10 mouse cellular contexts compared by ENCODE assay signal in genomic region chr11:117113377-117113776, GRCm38 (mm10). TPM values are rescaled to one million over a fixed set of nuclear protein-coding genes. Genes with fewer than 3 reads are reported as not detected.
DNase-seq lines count a peak whose midpoint lies in the region; ATAC-seq and TF ChIP-seq lines count a peak whose summit lies in the region.
"Had no signal": no experiment of that assay in that cellular context is flagged by ENCODE, and none has a peak within 500 bp of the region (broad histone marks: within the 10 kb centered on the region; RNA-seq: fewer than 3 reads in every experiment).

No protein-coding gene starts in this region.

- H3K4me1 ChIP-seq in heart, embryonic 11.5 days (ENCODE audit: control insufficient read depth, insufficient read depth, low read length): peaks cover 31% of the 10 kb centered on the region
- peaks cover 53% of the 10 kb centered on the region for H3K4me1 ChIP-seq in heart, embryonic 12.5 days (replicated peaks)
- peaks cover 30 to 54% of the 10 kb centered on the region in 2 experiments for H3K4me1 ChIP-seq in MEL (ENCODE audit: control insufficient read depth in 1 of 2, insufficient read depth in 2 of 2, low read length in 2 of 2)

- no peak overlapping the region; the same call in 1 of the 2 replicates for H3K4me2 ChIP-seq in heart, embryonic 11.5 days
- no peak overlapping the region for H3K4me2 ChIP-seq in heart, embryonic 12.5 days

- no peak for TF ChIP-seq EP300 in MEL (IDR thresholded peaks at IDR 0.05; ENCODE audit: low read depth in 1 of 2, low read length in 2 of 2)

- TF ChIP-seq POLR2A in MEL (IDR thresholded peaks at IDR 0.05; ENCODE audit: control insufficient read depth in 1 of 2, insufficient read depth in 1 of 2, low read depth in 1 of 2, low read length in 2 of 2, poor library complexity in 1 of 2): peak in 1 of 2 experiments; percentile 6; a peak in 1 of 4 replicates

- TF ChIP-seq CTCF in MEL (IDR thresholded peaks at IDR 0.05 in 2 of 3, conservative IDR thresholded peaks at IDR 0.05 in 1 of 3; ENCODE audit: control insufficient read depth in 1 of 3, insufficient read depth in 1 of 3, low read depth in 2 of 3, low read length in 3 of 3, poor library complexity in 1 of 3, severe bottlenecking in 1 of 3): peak; percentile 81 to 84 (median 84)

- peaks cover 18% of the 10 kb centered on the region for H3K79me2 ChIP-seq in MEL (ENCODE audit: control insufficient read depth, insufficient read depth, low read length, poor library complexity)

- WGBS in heart, embryonic 11.5 days (ENCODE audit: insufficient replicate concordance): 82% methylated on average over 5 of the region's 5 CpGs
- WGBS in heart, embryonic 12.5 days: 89% methylated on average over 5 of the region's 5 CpGs

- DNase-seq in 416B (ENCODE audit: low read depth) (peak; percentile 23), MEL (ENCODE audit: low read depth, low spot score) (peak; percentile 89), liver (peak; percentile 54)
- DNase-seq in gastrocnemius, postnatal 4 days (ENCODE audit: low spot score in 2 of 2): no peak
- DNase-seq in cerebellum, postnatal 4 days (ENCODE audit: low spot score in 2 of 2): no peak
- DNase-seq: adrenal gland, adult 8-10 months; lung, postnatal 4 days had no signal

- H3K9me3 ChIP-seq in heart, embryonic 11.5 days (replicated peaks; ENCODE audit: control insufficient read depth, low read length): peaks cover 3% of the 10 kb centered on the region; the same call in 1 of the 2 replicates
- H3K9me3 ChIP-seq in heart, embryonic 12.5 days (replicated peaks): 0 out of 2 replicates have a peak, but pooled peaks cover 3% of the 10 kb centered on the region
- H3K9me3 ChIP-seq in MEL (replicated peaks; ENCODE audit: insufficient read depth, low read length): no peaks in the 10 kb centered on the region

- TF ChIP-seq RAD21 in MEL (IDR thresholded peaks at IDR 0.05; ENCODE audit: low read depth, low read length): peak; percentile 41

- H3K27me3 ChIP-seq in heart, embryonic 11.5 days (ENCODE audit: control insufficient read depth, insufficient read depth, low read length): no peaks in the 10 kb centered on the region
- H3K27me3 ChIP-seq in heart, embryonic 12.5 days (replicated peaks): no peaks in the 10 kb centered on the region
- no peaks in the 10 kb centered on the region for H3K27me3 ChIP-seq in MEL (ENCODE audit: control insufficient read depth in 1 of 2, insufficient read depth in 2 of 2, low read length in 2 of 2)

- H3K4me3 ChIP-seq in heart, embryonic 11.5 days (ENCODE audit: low read depth, low read length): no peak overlapping the region
- H3K4me3 ChIP-seq in heart, embryonic 12.5 days: no peak overlapping the region
- H3K4me3 ChIP-seq in MEL (ENCODE audit: control insufficient read depth in 1 of 2, insufficient read depth in 1 of 2, low read depth in 2 of 2, low read length in 2 of 2): peak overlapping the region; percentile 51 to 58; a peak in 3 of 4 replicates

- peaks cover 3% of the 10 kb centered on the region; the same call in 1 of the 2 replicates for H3K36me3 ChIP-seq in heart, embryonic 11.5 days (ENCODE audit: control insufficient read depth, insufficient read depth, low read length)
- peaks cover 13% of the 10 kb centered on the region for H3K36me3 ChIP-seq in heart, embryonic 12.5 days
- peaks cover 0 to 57% of the 10 kb centered on the region in 2 experiments; a peak in 3 of 4 replicates for H3K36me3 ChIP-seq in MEL (ENCODE audit: control insufficient read depth in 1 of 2, insufficient read depth in 2 of 2, low read length in 2 of 2)

- ATAC-seq in heart, embryonic 11.5 days (replicated peaks; ENCODE audit: insufficient number of reproducible peaks, low FRiP score, low TSS enrichment): no peak
- ATAC-seq in heart, embryonic 12.5 days (ENCODE audit: insufficient number of reproducible peaks, low FRiP score): no peak
- no peak for ATAC-seq in erythroid progenitor cell, adult 5-6 weeks (replicated peaks; ENCODE audit: low FRiP score, poor library complexity, severe bottlenecking)

- no peak overlapping the region for H3K9ac ChIP-seq in heart, embryonic 11.5 days (ENCODE audit: low read depth, low read length)
- no peak overlapping the region for H3K9ac ChIP-seq in heart, embryonic 12.5 days
- H3K9ac ChIP-seq in MEL (ENCODE audit: control insufficient read depth, low read depth, low read length, poor library complexity, severe bottlenecking): peak overlapping the region; percentile 70

- peak overlapping the region; percentile 95; the same call in 1 of the 2 replicates for H3K27ac ChIP-seq in heart, embryonic 11.5 days (ENCODE audit: low read depth, low read length)
- no peak overlapping the region for H3K27ac ChIP-seq in heart, embryonic 12.5 days (ENCODE audit: poor library complexity, severe bottlenecking)
- peak overlapping the region; percentile 95 for H3K27ac ChIP-seq in MEL (ENCODE audit: control insufficient read depth, low read depth, low read length)

TF ChIP-seq in MEL, 35 proteins besides CTCF, POLR2A, EP300 and RAD21:
- TF ChIP-seq E2F4 (IDR thresholded peaks at IDR 0.05; ENCODE audit: borderline replicate concordance, low read depth, low read length) (no peak), MEF2A (IDR thresholded peaks at IDR 0.05; ENCODE audit: extremely low read depth, insufficient replicate concordance, low read depth, low read length, poor library complexity, severe bottlenecking) (no peak), MAX (IDR thresholded peaks at IDR 0.05; ENCODE audit: low read length) (no peak; the same call in 1 of the 2 replicates), KAT2A (conservative IDR thresholded peaks at IDR 0.05; ENCODE audit: low read depth, low read length) (no peak; the same call in 1 of the 2 replicates), MYB (IDR thresholded peaks at IDR 0.05; ENCODE audit: low read depth, low read length) (no peak), TCF12 (IDR thresholded peaks at IDR 0.05; ENCODE audit: low read depth, low read length) (no peak), CHD1 (IDR thresholded peaks at IDR 0.05; ENCODE audit: low read depth, low read length) (no peak; the same call in 1 of the 2 replicates), JUND (IDR thresholded peaks at IDR 0.05; ENCODE audit: low read depth, low read length) (no peak), MXI1 (IDR thresholded peaks at IDR 0.05; ENCODE audit: low read depth, low read length) (no peak; the same call in none of the 2 replicates), BHLHE40 (IDR thresholded peaks at IDR 0.05; ENCODE audit: borderline replicate concordance, low read depth, low read length) (no peak), NELFE (IDR thresholded peaks at IDR 0.05; ENCODE audit: low read depth, low read length) (no peak; the same call in 1 of the 2 replicates), TBP (IDR thresholded peaks at IDR 0.05; ENCODE audit: low read depth, low read length) (no peak), GATA1 (IDR thresholded peaks at IDR 0.05; ENCODE audit: low read depth, low read length) (0 out of 2 replicates have a peak, but pooled peaks have one; percentile 17), ZMIZ1 (IDR thresholded peaks at IDR 0.05; ENCODE audit: low read depth, low read length) (no peak), ZNF384 (IDR thresholded peaks at IDR 0.05; ENCODE audit: low read depth, low read length) (no peak), MYC (IDR thresholded peaks at IDR 0.05; ENCODE audit: low read depth, low read length) (no peak), SIN3A (IDR thresholded peaks at IDR 0.05; ENCODE audit: low read length) (0 out of 2 replicates have a peak, but pooled peaks have one; percentile 1), ETS1 (IDR thresholded peaks at IDR 0.05; ENCODE audit: low read depth, low read length) (no peak), GABPA (IDR thresholded peaks at IDR 0.05; ENCODE audit: low read depth, low read length) (no peak), HCFC1 (IDR thresholded peaks at IDR 0.05; ENCODE audit: low read depth, low read length) (peak; percentile 48), USF2 (IDR thresholded peaks at IDR 0.05; ENCODE audit: borderline replicate concordance in 1 of 2, insufficient read depth in 1 of 2, low read depth in 1 of 2, low read length in 2 of 2) (no peak), USF1 (IDR thresholded peaks at IDR 0.05; ENCODE audit: low read depth, low read length) (no peak), ELF1 (IDR thresholded peaks at IDR 0.05; ENCODE audit: low read depth, low read length) (no peak), ZC3H11A (IDR thresholded peaks at IDR 0.05; ENCODE audit: low read depth, low read length) (peak; percentile 27; the same call in 1 of the 2 replicates), POLR2AphosphoS2 (IDR thresholded peaks at IDR 0.05; ENCODE audit: low read length) (no peak), RCOR1 (IDR thresholded peaks at IDR 0.05; ENCODE audit: low read depth, low read length) (peak; percentile 54; the same call in 1 of the 2 replicates), MAFK (IDR thresholded peaks at IDR 0.05; ENCODE audit: borderline replicate concordance, low read depth, low read length) (no peak), TAL1 (IDR thresholded peaks at IDR 0.05; ENCODE audit: low read length) (no peak), UBTF (IDR thresholded peaks at IDR 0.05; ENCODE audit: borderline replicate concordance, insufficient read depth, low read depth, low read length) (no peak), SMC3 (IDR thresholded peaks at IDR 0.05; ENCODE audit: low read depth, low read length) (peak; percentile 59), NRF1 (IDR thresholded peaks at IDR 0.05; ENCODE audit: insufficient read depth, low read depth, low read length, poor library complexity, severe bottlenecking) (0 out of 2 replicates have a peak, but pooled peaks have one; percentile 6), ZKSCAN1 (IDR thresholded peaks at IDR 0.05; ENCODE audit: low read depth, low read length) (no peak), MAZ (IDR thresholded peaks at IDR 0.05; ENCODE audit: low read depth, low read length) (no peak; the same call in 1 of the 2 replicates), POLR2AphosphoS5 (IDR thresholded peaks at IDR 0.05; ENCODE audit: borderline replicate concordance, low read depth, low read length) (no peak), CHD2 (IDR thresholded peaks at IDR 0.05; ENCODE audit: low read length) (no peak)

RNA-seq across cellular contexts. Expression of gene Sec14l1, which starts 1.6 kb away (rescaled TPM):
- 32.6 and 39.4 TPM in 2 replicates for polyA plus RNA-seq in heart, embryonic 11.5 days (2014; fragmentation: Nextera tagmentation; extraction: Ambion mirVana)
- polyA plus RNA-seq in heart, embryonic 12.5 days (2016; fragmentation: Nextera tagmentation; extraction: Ambion mirVana): 53.4 and 56.6 TPM in 2 replicates
- 42.0 and 44.6 TPM in 2 replicates for total RNA-seq in MEL (2012; rRNA removed)
- polyA plus RNA-seq in MEL (2012; ENCODE audit: insufficient read depth in 1 of 2, insufficient read length in 2 of 2, low read depth in 1 of 2, low replicate concordance in 2 of 2, missing spikeins in 1 of 2): 10 to 100 TPM in 1 of 2 experiments, not detected in 1; 55.9 TPM
- 27.4 and 32.3 TPM in 2 replicates for total RNA-seq in erythroid progenitor cell, adult 5-6 weeks (2015; ENCODE audit: low replicate concordance)
- total RNA-seq in erythroid progenitor cell, adult 5-6 weeks (2017; ENCODE audit: low replicate concordance): 41.3 and 44.3 TPM in 2 replicates
- total RNA-seq in gastrocnemius, postnatal 4 days (2021): 100 to 1,000 TPM; 134 to 144 TPM

Comparison
In these comparisons a context has a peak if more than half of its experiments do, and no peak if none do; other contexts are left out.
1. H3K4me3 ChIP-seq: peak in MEL (2 of 2); none in heart, embryonic 11.5 days (single experiment) and heart, embryonic 12.5 days (single experiment).
2. DNase-seq: peak in 416B (single experiment), MEL (single experiment) and liver (single experiment); none in gastrocnemius, postnatal 4 days (0 of 2) and cerebellum, postnatal 4 days (0 of 2).